Mouse (Mus musculus) cerebellum, adult 9-10 months (tissue): ENCODE results near the gene Prox1.
A peak's percentile ranks its signal among the peaks of the same experiment; 100 is the strongest.

Experiments
- DNase-seq: peaks from one replicate; pipeline ENCODE4 v3.0.0; 2022

The Prox1 gene

DNA sequence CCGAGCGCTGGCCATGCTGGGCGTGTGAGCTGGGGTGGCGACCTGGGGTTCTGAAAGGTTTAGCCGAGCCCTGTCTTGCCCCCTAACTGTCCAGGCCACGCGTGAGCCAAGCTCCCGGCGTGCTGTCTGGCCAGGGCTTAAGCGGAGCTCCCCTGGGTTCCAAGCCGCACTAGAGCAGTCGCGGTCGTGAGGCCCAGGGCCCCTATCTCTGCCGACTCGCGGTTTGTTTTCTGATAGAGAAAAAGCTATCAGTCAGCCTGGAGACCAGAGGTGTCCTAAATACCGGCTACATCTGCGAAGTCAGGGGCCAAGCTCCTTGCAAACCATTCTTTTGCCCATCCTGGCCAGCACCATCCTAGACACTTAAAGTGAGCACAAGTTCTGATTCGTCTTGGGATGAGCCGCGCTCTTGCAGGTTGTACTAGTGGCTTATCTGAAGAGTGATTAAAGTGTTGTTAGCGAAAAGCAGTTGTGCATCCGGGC is 2.5 kb upstream of the Prox1 start:
- DNase-seq = no peak

DNA sequence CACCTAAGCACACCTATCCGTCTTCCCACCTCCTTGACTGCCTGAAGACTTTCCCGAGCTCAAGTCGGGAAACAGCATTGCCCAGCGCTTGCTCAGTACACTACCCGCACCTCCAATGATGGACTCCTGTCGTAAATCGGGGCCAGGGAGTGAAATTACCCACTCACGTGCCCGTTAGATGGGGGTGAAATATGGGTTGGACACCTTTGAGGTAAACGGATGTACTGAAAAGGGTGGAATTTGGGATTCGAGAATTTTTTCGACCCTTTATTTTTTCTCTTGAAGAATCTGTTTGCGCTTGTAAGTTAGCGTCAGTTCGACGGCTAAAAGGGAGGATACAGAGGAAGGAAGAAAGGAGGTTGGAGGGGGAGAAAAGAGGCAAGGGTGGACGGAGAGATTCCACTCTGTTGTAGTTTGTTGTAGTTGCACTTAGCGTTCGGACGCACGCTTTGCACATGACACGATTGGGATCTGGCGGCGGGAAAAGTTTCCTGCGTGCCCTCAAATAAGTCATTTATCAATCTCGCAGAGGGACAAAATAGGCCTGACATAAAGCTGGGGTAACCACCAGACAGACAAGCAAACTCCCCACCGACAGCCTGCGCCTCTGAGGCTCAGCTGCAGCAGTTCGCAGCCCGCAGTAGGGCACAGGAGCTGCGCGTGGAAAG is 1.9 kb upstream of the Prox1 start:
- no peak for DNase-seq

- no peak for DNase-seq
Measured at GRCm38 (mm10) chr1:190171750-190172149, 1.2 kb upstream of the Prox1 start.

GRCm38 (mm10) chr1:190171341-190171740 is 827 bp upstream of the Prox1 start:
- no peak for DNase-seq

DNA sequence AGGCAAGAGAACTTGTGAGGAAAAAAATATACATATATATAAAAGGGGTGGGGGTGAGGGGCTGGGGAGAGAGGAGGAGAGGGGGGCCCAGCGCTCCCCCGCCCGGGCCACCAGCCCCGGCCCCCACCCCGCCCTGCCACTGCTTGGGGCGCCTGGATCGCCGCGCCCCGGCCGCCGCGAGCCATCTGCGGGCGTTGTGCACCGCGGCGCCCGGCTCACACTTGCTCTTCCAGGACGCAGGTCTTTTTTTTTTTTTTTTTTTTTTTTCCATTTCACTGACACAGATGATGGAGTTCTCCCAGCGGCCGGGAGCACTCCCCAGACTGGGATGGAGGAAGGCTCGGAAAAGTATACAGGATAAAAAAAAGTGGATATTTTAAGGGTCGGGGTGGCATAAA is 304 bp upstream of the Prox1 start:
- no peak for DNase-seq

- DNase-seq = no peak
Measured at GRCm38 (mm10) chr1:190168761-190169671, 1.5 kb downstream of the Prox1 start.

DNA sequence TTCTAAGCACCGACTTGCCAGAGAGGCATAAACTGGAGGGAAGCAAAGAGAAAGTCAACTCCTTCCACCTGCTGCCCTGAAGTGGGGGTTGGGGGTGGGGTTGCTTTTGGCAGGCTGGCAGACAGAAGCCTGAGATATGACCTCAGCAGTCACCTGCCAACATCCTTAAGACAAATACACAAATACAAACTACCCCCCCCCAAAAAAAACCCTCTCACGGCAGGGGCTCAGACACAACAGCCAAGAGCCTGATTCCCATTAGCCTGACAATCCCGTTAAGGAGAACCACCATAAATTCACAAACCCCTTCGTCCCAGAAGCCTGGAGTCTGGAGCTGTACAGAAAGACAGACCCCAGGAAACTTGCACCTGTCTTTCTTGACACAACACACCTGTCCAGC is 2.4 kb downstream of the Prox1 start:
- no peak for DNase-seq

DNA sequence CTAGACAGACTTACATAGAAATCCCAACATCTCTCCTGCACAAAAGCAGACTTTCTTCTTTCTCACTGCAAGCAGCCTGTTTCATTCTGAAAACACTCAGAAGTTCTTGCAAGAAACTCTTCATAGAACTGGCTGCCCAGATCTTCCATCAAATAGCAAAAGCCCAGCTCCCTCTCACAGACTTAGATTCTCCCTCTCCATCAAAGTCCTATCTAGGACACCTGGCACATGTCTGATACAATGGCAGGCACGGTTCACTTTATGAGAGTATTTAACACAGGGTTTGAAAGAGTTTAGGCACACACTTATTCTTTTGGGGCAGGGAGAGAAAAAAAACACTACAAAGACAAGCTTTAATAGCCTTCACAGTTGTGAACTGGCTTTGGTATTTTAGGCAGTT is 2.9 kb downstream of the Prox1 start:
- DNase-seq = no peak

GRCm38 (mm10) chr1:190165511-190165910 is 5.0 kb downstream of the Prox1 start:
- no peak for DNase-seq

DNA sequence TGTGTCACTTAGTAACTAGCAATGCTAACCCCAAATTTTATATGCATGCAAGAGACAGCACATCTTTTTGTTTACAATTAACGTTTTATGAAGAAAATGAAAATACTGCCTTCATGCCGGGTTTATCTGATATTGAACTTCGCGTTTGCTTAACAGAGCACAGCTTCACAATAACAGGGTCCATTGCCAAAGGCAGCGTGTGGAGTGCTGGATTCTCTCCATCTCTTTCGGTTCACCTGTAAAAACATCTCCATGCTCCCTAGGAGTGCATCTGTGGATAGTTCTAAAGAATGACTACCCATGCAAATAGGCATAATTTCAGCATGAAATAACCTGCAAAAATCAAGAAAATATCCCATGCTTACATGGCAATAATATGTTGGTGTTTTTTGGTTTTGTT is 7.0 kb downstream of the Prox1 start:
- peak; percentile 69 for DNase-seq

GRCm38 (mm10) chr1:190161708-190162465 is 8.6 kb downstream of the Prox1 start:
- DNase-seq = peak; percentile 80

GRCm38 (mm10) chr1:190161288-190161687 is 9.2 kb downstream of the Prox1 start:
- no peak for DNase-seq

DNA sequence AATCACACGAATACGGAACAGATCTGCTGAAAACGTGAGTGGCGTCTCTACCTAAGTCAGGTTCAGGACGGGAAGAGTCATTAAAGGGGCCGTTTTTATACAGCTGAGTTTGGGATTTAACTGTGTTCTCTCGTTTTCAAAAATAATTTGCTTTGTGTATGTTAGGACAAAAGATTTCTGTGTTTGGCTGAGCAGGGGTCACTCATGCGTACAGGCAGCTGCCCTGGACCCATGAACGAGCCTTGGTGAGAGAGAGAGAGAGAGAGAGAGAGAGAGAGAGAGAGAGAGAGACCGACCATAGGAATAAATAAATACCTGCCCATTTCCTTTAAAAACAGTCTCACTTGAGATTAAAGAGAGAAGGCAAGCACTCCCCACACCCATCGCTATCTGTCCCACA is 11.1 kb downstream of the Prox1 start:
- DNase-seq = no peak

GRCm38 (mm10) chr1:190155751-190156150 is 14.8 kb downstream of the Prox1 start:
- no peak for DNase-seq

- no peak for DNase-seq
Measured at GRCm38 (mm10) chr1:190155021-190155420, 15.5 kb downstream of the Prox1 start.

DNA sequence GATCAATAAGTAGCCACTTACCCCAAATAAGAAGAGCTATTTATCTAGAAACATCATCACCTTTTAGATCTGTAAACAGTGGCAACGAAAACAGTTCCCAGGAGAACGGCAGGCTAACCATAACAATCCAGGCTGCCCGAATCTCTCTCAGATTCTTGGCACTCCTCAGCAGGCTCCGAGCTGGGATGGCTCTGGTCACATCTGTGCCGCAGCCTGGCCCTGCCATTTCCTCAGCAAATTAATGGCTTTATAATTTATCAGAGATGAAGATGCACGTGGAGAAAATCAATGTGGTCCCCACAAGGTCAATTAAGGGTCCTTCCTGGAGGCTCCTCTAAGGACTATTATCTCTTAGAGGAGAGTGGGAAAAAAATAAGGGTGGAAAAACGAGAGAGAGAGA is 16.2 kb downstream of the Prox1 start:
- DNase-seq = no peak

GRCm38 (mm10) chr1:190152603-190153002 is 17.9 kb downstream of the Prox1 start:
- no peak for DNase-seq

GRCm38 (mm10) chr1:190149233-190149741 is 21.2 kb downstream of the Prox1 start:
- no peak for DNase-seq

- no peak for DNase-seq
Measured at GRCm38 (mm10) chr1:190148661-190149232, 21.8 kb downstream of the Prox1 start.

DNA sequence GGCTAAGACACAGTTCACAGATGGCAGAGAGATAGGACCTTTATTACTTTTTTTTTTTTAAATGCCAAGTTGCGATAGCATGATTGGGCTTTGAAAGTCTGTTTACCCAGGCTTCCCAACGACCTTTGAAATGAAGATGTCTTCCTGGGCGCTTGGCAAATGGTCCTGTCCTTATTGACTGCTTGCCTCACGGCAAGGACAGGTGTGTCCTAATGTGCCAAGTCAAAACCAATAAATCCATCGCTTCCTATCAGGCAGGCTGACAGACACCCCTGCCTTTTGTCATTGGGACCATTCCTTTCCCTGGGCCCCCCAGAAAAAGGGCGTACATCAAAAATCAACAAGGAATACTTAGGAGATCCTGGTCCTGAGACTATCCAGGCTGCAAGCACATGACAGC is 22.7 kb downstream of the Prox1 start:
- DNase-seq = no peak

- DNase-seq = no peak
Measured at GRCm38 (mm10) chr1:190144416-190144815, 26.1 kb downstream of the Prox1 start.

DNA sequence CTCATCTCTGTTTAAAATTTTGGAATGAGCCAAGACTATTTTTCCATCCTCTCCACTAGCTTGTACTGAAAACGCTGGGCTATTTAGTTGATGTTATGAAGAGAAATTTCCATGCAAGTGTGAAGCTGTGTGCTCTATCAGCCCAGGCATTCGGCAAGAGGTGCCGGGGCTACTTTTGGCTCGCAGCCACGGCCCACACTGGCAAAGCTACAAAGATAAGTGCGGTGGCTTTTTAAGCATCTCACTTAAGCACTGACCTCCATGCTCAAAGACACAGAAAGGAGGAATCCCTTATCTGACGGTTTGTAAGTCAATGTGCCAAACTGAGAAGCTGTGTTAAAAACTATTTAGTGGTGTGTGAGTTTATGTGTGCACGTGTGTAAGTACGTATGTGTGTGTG is 26.9 kb downstream of the Prox1 start:
- no peak for DNase-seq

GRCm38 (mm10) chr1:190142584-190142983 is 27.9 kb downstream of the Prox1 start:
- DNase-seq = no peak
